Comparison of ENCODE assay signal across 38 mouse cellular contexts in genomic region chr6:71329881-71330280, GRCm38 (mm10). TPM values are rescaled to one million over a fixed set of nuclear protein-coding genes. Genes with fewer than 3 reads are reported as not detected.
"Had no signal": no experiment of that assay in that cellular context is flagged by ENCODE, and none has a peak within 500 bp of the region (broad histone marks: within the 10 kb centered on the region; RNA-seq: fewer than 3 reads in every experiment).

No protein-coding gene starts in this region.

- H3K9me3 ChIP-seq: heart, embryonic 13.5 days; heart, embryonic 15.5 days; hindbrain, embryonic 13.5 days; hindbrain, embryonic 15.5 days; kidney, embryonic 15.5 days; limb, embryonic 10.5 days; limb, embryonic 12.5 days had no signal

- DNase-seq: gastrocnemius, adult 2 months; gastrocnemius, postnatal 10 days; gastrocnemius, postnatal 25 days; heart, adult 2 months; heart, postnatal 4 days; kidney, adult 11 months; kidney, adult 2 months; kidney, adult 9 months; kidney, postnatal 14 days; kidney, postnatal 36 days; layer of hippocampus, adult 9-11 months; layer of hippocampus, postnatal 36 days; liver had no signal

- H3K4me1 ChIP-seq: heart, embryonic 13.5 days; heart, embryonic 15.5 days; hindbrain, embryonic 13.5 days; hindbrain, embryonic 15.5 days; kidney, embryonic 15.5 days; limb, embryonic 10.5 days had no signal

- H3K36me3 ChIP-seq: heart, embryonic 13.5 days; heart, embryonic 15.5 days; hindbrain, embryonic 13.5 days; hindbrain, embryonic 15.5 days; kidney, embryonic 15.5 days; limb, embryonic 10.5 days; limb, embryonic 12.5 days had no signal

- H3K27ac ChIP-seq: gastrocnemius, adult 2 months; heart, adult 2 months; heart, embryonic 13.5 days; heart, embryonic 15.5 days; hindbrain, embryonic 13.5 days; hindbrain, embryonic 15.5 days; hindbrain, postnatal 0 days; kidney, embryonic 15.5 days; kidney, postnatal 0 days; limb, embryonic 10.5 days; limb, embryonic 12.5 days had no signal

- H3K4me3 ChIP-seq: gastrocnemius, adult 2 months; heart, adult 2 months; heart, embryonic 13.5 days; heart, embryonic 15.5 days; hindbrain, embryonic 13.5 days; hindbrain, embryonic 15.5 days; kidney, embryonic 15.5 days; limb, embryonic 10.5 days; limb, embryonic 12.5 days had no signal

- H3K27me3 ChIP-seq: heart, embryonic 13.5 days; heart, embryonic 15.5 days; hindbrain, embryonic 13.5 days; hindbrain, embryonic 15.5 days; kidney, embryonic 15.5 days; limb, embryonic 12.5 days had no signal

RNA-seq across cellular contexts. Expression of gene Cd8b1, which starts 7.3 kb away (rescaled TPM):
- total RNA-seq: gastrocnemius, adult 2 months; granulocyte monocyte progenitor cell, adult 5-6 weeks; heart, postnatal 25 days; hindbrain, postnatal 0 days; layer of hippocampus, adult 18-20 months; layer of hippocampus, adult 8-10 months; layer of hippocampus, postnatal 14 days; layer of hippocampus, postnatal 36 days; left cerebral cortex, adult 18-20 months; left cerebral cortex, adult 8-10 months; left cerebral cortex, postnatal 10 days; left cerebral cortex, postnatal 36 days had no signal
- polyA plus RNA-seq: frontal cortex, adult 2 months; heart, embryonic 11.5 days; heart, embryonic 15.5 days; hindbrain, embryonic 11.5 days; hindbrain, embryonic 15.5 days; hindbrain, postnatal 0 days; intestine, embryonic 14.5 days; intestine, embryonic 16.5 days; limb, embryonic 12.5 days; limb, embryonic 14.5 days; liver, embryonic 11.5 days had no signal

RNA-seq across cellular contexts. Expression of gene Smyd1, which starts 7.8 kb away (rescaled TPM):
- total RNA-seq: granulocyte monocyte progenitor cell, adult 5-6 weeks had no signal

RNA-seq across cellular contexts. Expression of gene Cd8a, which starts 43.3 kb away (rescaled TPM):
- total RNA-seq: gastrocnemius, adult 2 months; granulocyte monocyte progenitor cell, adult 5-6 weeks; hindbrain, postnatal 0 days; layer of hippocampus, adult 18-20 months; layer of hippocampus, adult 8-10 months; layer of hippocampus, postnatal 14 days; layer of hippocampus, postnatal 36 days; left cerebral cortex, adult 18-20 months; left cerebral cortex, postnatal 36 days had no signal
- polyA plus RNA-seq: heart, embryonic 13.5 days; heart, embryonic 15.5 days; hindbrain, embryonic 11.5 days; hindbrain, embryonic 13.5 days; hindbrain, embryonic 15.5 days; hindbrain, postnatal 0 days; intestine, embryonic 14.5 days; intestine, embryonic 16.5 days; limb, embryonic 10.5 days; liver, embryonic 11.5 days had no signal
